Mouse (Mus musculus) ES-Bruce4 (cell line): ENCODE measurements around the gene 1700001L19Rik. TPM values are rescaled to one million over a fixed set of nuclear protein-coding genes. Genes with fewer than 3 reads are reported as not detected.
A peak's percentile ranks its signal among the peaks of the same experiment; 100 is the strongest.
"Not testable (repeated sequence)": the region's sequence is repeated elsewhere in the genome, so short reads cannot be mapped to it uniquely, and the experiment has no call there.

Experiments
- H3K27ac ChIP-seq: 2 replicates; pipeline ENCODE4 v1.5.1; 2012; ENCODE audit warnings: low read length, inconsistent platforms; ENCODE audit not compliant: insufficient read depth
- H3K27me3 ChIP-seq: 2 replicates; pipeline ENCODE4 v1.6.1; 2012; ENCODE audit warnings: mild to moderate bottlenecking, low read length, inconsistent platforms; ENCODE audit not compliant: control insufficient read depth, poor library complexity, insufficient read depth, severe bottlenecking
- H3K36me3 ChIP-seq: 2 replicates; pipeline ENCODE4 v1.6.1; 2012; ENCODE audit warnings: inconsistent platforms, mild to moderate bottlenecking, low read length, moderate library complexity; ENCODE audit not compliant: control insufficient read depth, poor library complexity, insufficient read depth, severe bottlenecking
- H3K4me1 ChIP-seq: one replicate; pipeline ENCODE4 v1.8.1; 2011; ENCODE audit warnings: low read length; ENCODE audit not compliant: control insufficient read depth, insufficient read depth
- H3K4me3 ChIP-seq: 2 replicates; pipeline ENCODE4 v1.5.1; 2011; ENCODE audit warnings: low read depth, mild to moderate bottlenecking, low read length
- H3K9ac ChIP-seq: 2 replicates; pipeline ENCODE4 v1.6.1; 2012; ENCODE audit warnings: low read depth, mild to moderate bottlenecking, inconsistent platforms; ENCODE audit not compliant: poor library complexity, severe bottlenecking
- H3K9me3 ChIP-seq: replicated peaks from 2 replicates; pipeline ENCODE4 v1.6.1; 2012; ENCODE audit warnings: mild to moderate bottlenecking, low read length, inconsistent platforms; ENCODE audit not compliant: control insufficient read depth, poor library complexity, insufficient read depth, severe bottlenecking
- CTCF ChIP-seq: IDR thresholded peaks from one replicate; pipeline ENCODE4 v1.8.1; 2011; ENCODE audit warnings: low read depth, low read length
- EP300 ChIP-seq: IDR thresholded peaks from 2 replicates; pipeline ENCODE4 v1.6.1; 2011; ENCODE audit warnings: low read depth, low read length; ENCODE audit not compliant: insufficient read depth
- POLR2A ChIP-seq: IDR thresholded peaks from one replicate; pipeline ENCODE4 v1.8.1; 2011; ENCODE audit warnings: low read length; ENCODE audit not compliant: insufficient read depth
- polyA plus RNA-seq: library from polyadenylated mRNA; stranded (reverse); fragments of >200 nt; gene quantifications from 2 replicates; pipeline ENCODE4 v1.2.4, GENCODE M21; 2011; ENCODE audit warnings: low read depth; ENCODE audit not compliant: missing spikeins, insufficient read depth, insufficient read length

The 1700001L19Rik gene
- not detected in 2 replicates for polyA plus RNA-seq

- H3K9me3 ChIP-seq = no peaks in the 10 kb centered on the region
- peak within 1 kb of the TSS; percentile 60 for H3K4me3 ChIP-seq
- no peak within 1 kb of the TSS for H3K9ac ChIP-seq
- H3K27ac ChIP-seq = no peak within 1 kb of the TSS
- H3K4me1 ChIP-seq = no peaks in the 10 kb centered on the region
- no peaks in the 10 kb centered on the region for H3K36me3 ChIP-seq
- H3K27me3 ChIP-seq = no peaks in the 10 kb centered on the region
- TF ChIP-seq CTCF = no peak
- TF ChIP-seq EP300 = no peak
- TF ChIP-seq POLR2A = no peak
Observed at GRCm38 (mm10) chr13:68597199-68597598, at the start of gene 1700001L19Rik. Gene 1700001L19Rik (plus strand): TSS chr13:68597421.

- not testable (repeated sequence) for H3K27me3 ChIP-seq, H3K36me3 ChIP-seq, H3K4me1 ChIP-seq, H3K9me3 ChIP-seq, H3K27ac ChIP-seq, H3K9ac ChIP-seq, H3K4me3 ChIP-seq
- TF ChIP-seq CTCF = peak; percentile 44
Observed at GRCm38 (mm10) chr13:68553391-68553790, 43.8 kb upstream of the 1700001L19Rik start.

GRCm38 (mm10) chr13:68568110-68568509, 29.1 kb upstream of the 1700001L19Rik start:
- Histone ChIP-seq H3K36me3 (peaks cover 55% of the 10 kb centered on the region), H3K27ac (no peak overlapping the region), H3K27me3 (no peaks in the 10 kb centered on the region), H3K9ac (no peak overlapping the region), H3K4me1 (no peaks in the 10 kb centered on the region), H3K4me3 (no peak overlapping the region), H3K9me3 (no peaks in the 10 kb centered on the region)
- TF ChIP-seq CTCF = no peak
- TF ChIP-seq EP300 = peak; percentile 73; the same call in 1 of the 2 replicates
- TF ChIP-seq POLR2A = no peak

GRCm38 (mm10) chr13:68568548-68568947, 28.7 kb upstream of the 1700001L19Rik start:
- Histone ChIP-seq H3K9ac (no peak overlapping the region), H3K36me3 (peaks cover 52% of the 10 kb centered on the region), H3K27me3 (no peaks in the 10 kb centered on the region), H3K27ac (no peak overlapping the region), H3K4me1 (no peaks in the 10 kb centered on the region), H3K4me3 (no peak overlapping the region), H3K9me3 (no peaks in the 10 kb centered on the region)
- TF ChIP-seq CTCF (no peak), EP300 (no peak), POLR2A (no peak)

- Histone ChIP-seq H3K4me1 (no peaks in the 10 kb centered on the region), H3K27me3 (no peaks in the 10 kb centered on the region), H3K9ac (no peak overlapping the region), H3K4me3 (no peak overlapping the region), H3K9me3 (no peaks in the 10 kb centered on the region), H3K27ac (no peak overlapping the region), H3K36me3 (peaks cover 41% of the 10 kb centered on the region)
- TF ChIP-seq EP300 (no peak), CTCF (peak; percentile 39), POLR2A (no peak)
Observed at GRCm38 (mm10) chr13:68569589-68570336, 27.5 kb upstream of the 1700001L19Rik start.

GRCm38 (mm10) chr13:68572247-68572646, 25.0 kb upstream of the 1700001L19Rik start:
- TF ChIP-seq POLR2A = no peak
- no peak for TF ChIP-seq EP300
- no peak for TF ChIP-seq CTCF
- H3K27ac ChIP-seq = no peak overlapping the region
- no peak overlapping the region for H3K4me3 ChIP-seq
- H3K9me3 ChIP-seq = no peaks in the 10 kb centered on the region
- no peaks in the 10 kb centered on the region for H3K27me3 ChIP-seq
- H3K4me1 ChIP-seq = no peaks in the 10 kb centered on the region
- H3K36me3 ChIP-seq = peaks cover 42% of the 10 kb centered on the region
- H3K9ac ChIP-seq = no peak overlapping the region
